Mouse (Mus musculus) kidney, adult 11 months (tissue): ENCODE data around the gene Tgfbrap1.
"Not testable (repeated sequence)": the region's sequence is repeated elsewhere in the genome, so short reads cannot be mapped to it uniquely, and the experiment has no call there.

Experiments
- DNase-seq: peaks from one replicate; pipeline ENCODE4 v3.0.0; 2022

The Tgfbrap1 gene

GRCm38 (mm10) chr1:43098031-43098984 is at the start of gene Tgfbrap1, which contains the start of gene AI597479:
Gene Tgfbrap1, minus strand, starts transcription at chr1:43098637.
Gene AI597479, plus strand, starts transcription at chr1:43098710.
- peak; percentile 90 for DNase-seq

GRCm38 (mm10) chr1:43147474-43147873 is 49.0 kb upstream of the Tgfbrap1 start:
- no peak for DNase-seq

- DNase-seq, result no peak
Measured at GRCm38 (mm10) chr1:43145388-43145787, 47.0 kb upstream of the Tgfbrap1 start.

GRCm38 (mm10) chr1:43144338-43144906 is 46.0 kb upstream of the Tgfbrap1 start:
- DNase-seq, result no peak

- no peak for DNase-seq
Measured at GRCm38 (mm10) chr1:43143791-43144190, 45.4 kb upstream of the Tgfbrap1 start.

GRCm38 (mm10) chr1:43143284-43143683 is 44.8 kb upstream of the Tgfbrap1 start:
- DNase-seq, result no peak

- no peak for DNase-seq
Measured at GRCm38 (mm10) chr1:43142849-43143248, 44.4 kb upstream of the Tgfbrap1 start.

- DNase-seq, result no peak
Measured at GRCm38 (mm10) chr1:43141555-43141961, 43.1 kb upstream of the Tgfbrap1 start.

- peak; percentile 83 for DNase-seq
Measured at GRCm38 (mm10) chr1:43139587-43140266, 41.3 kb upstream of the Tgfbrap1 start.

GRCm38 (mm10) chr1:43138268-43138812 is 39.9 kb upstream of the Tgfbrap1 start:
- DNase-seq, result no peak

GRCm38 (mm10) chr1:43137334-43137733 is 38.9 kb upstream of the Tgfbrap1 start:
- DNase-seq, result no peak

- not testable (repeated sequence) for DNase-seq
Measured at GRCm38 (mm10) chr1:43136488-43137029, 38.1 kb upstream of the Tgfbrap1 start.

GRCm38 (mm10) chr1:43131591-43131990 is 33.2 kb upstream of the Tgfbrap1 start:
- no peak for DNase-seq

GRCm38 (mm10) chr1:43130219-43130981 is 32.0 kb upstream of the Tgfbrap1 start:
- no peak for DNase-seq

- no peak for DNase-seq
Measured at GRCm38 (mm10) chr1:43127820-43128610, 29.6 kb upstream of the Tgfbrap1 start.

- DNase-seq, result no peak
Measured at GRCm38 (mm10) chr1:43127196-43127595, 28.8 kb upstream of the Tgfbrap1 start.

GRCm38 (mm10) chr1:43124726-43125125 is 26.3 kb upstream of the Tgfbrap1 start:
- DNase-seq, result no peak

GRCm38 (mm10) chr1:43122616-43123015 is 24.2 kb upstream of the Tgfbrap1 start:
- DNase-seq, result no peak

- DNase-seq, result no peak
Measured at GRCm38 (mm10) chr1:43120950-43121349, 22.5 kb upstream of the Tgfbrap1 start.

- DNase-seq, result peak; percentile 85
Measured at GRCm38 (mm10) chr1:43117435-43117834, 19.0 kb upstream of the Tgfbrap1 start.

GRCm38 (mm10) chr1:43112882-43113281 is 14.4 kb upstream of the Tgfbrap1 start:
- peak; percentile 51 for DNase-seq
